Comparison of ENCODE assay signal across 8 mouse cellular contexts in genomic region chr4:142084131-142084899, GRCm38 (mm10). TPM values are rescaled to one million over a fixed set of nuclear protein-coding genes. Genes with fewer than 3 reads are reported as not detected.
DNase-seq lines count a peak whose midpoint lies in the region; ATAC-seq and TF ChIP-seq lines count a peak whose summit lies in the region.

TSS of gene Tmem51 (minus strand) at chr4:142084304.

- H3K4me2 ChIP-seq in hindbrain, embryonic 16.5 days (ENCODE audit: low read length): peak within 1 kb of the TSS; percentile 99
- peak within 1 kb of the TSS; percentile 90 for H3K4me2 ChIP-seq in liver, embryonic 11.5 days
- H3K4me2 ChIP-seq in midbrain, postnatal 0 days (ENCODE audit: low read depth, low read length, poor library complexity, severe bottlenecking): peak within 1 kb of the TSS; percentile 100

- H3K27me3 ChIP-seq in hindbrain, embryonic 16.5 days (replicated peaks; ENCODE audit: control insufficient read depth, insufficient read depth, low read length): peaks cover 19% of the 10 kb centered on the region
- H3K27me3 ChIP-seq in liver, embryonic 11.5 days (replicated peaks; ENCODE audit: control insufficient read depth, insufficient read depth, low read length): peaks cover 23% of the 10 kb centered on the region
- peaks cover 13% of the 10 kb centered on the region for H3K27me3 ChIP-seq in midbrain, postnatal 0 days (ENCODE audit: insufficient read depth, low read length)

- H3K4me1 ChIP-seq in hindbrain, embryonic 16.5 days (ENCODE audit: control insufficient read depth, insufficient read depth, low read depth, low read length): peaks cover 24% of the 10 kb centered on the region
- peaks cover 10% of the 10 kb centered on the region for H3K4me1 ChIP-seq in liver, embryonic 11.5 days (replicated peaks; ENCODE audit: control insufficient read depth, insufficient read depth, low read length)
- H3K4me1 ChIP-seq in midbrain, postnatal 0 days (ENCODE audit: insufficient read depth, low read length): peaks cover 11% of the 10 kb centered on the region; the same call in 1 of the 2 replicates

- no peaks in the 10 kb centered on the region for H3K36me3 ChIP-seq in hindbrain, embryonic 16.5 days (ENCODE audit: control insufficient read depth, insufficient read depth, low read length)
- H3K36me3 ChIP-seq in liver, embryonic 11.5 days (ENCODE audit: control insufficient read depth, insufficient read depth, low read length): no peaks in the 10 kb centered on the region
- H3K36me3 ChIP-seq in midbrain, postnatal 0 days (ENCODE audit: insufficient read depth, low read length): no peaks in the 10 kb centered on the region

- H3K9ac ChIP-seq in hindbrain, embryonic 16.5 days (ENCODE audit: low read depth, low read length): peak within 1 kb of the TSS; percentile 77
- peak within 1 kb of the TSS; percentile 55 for H3K9ac ChIP-seq in liver, embryonic 11.5 days (ENCODE audit: low read depth, low read length)
- H3K9ac ChIP-seq in midbrain, postnatal 0 days (replicated peaks; ENCODE audit: low read length, poor library complexity, severe bottlenecking): peak within 1 kb of the TSS; percentile 44

- WGBS in hindbrain, embryonic 16.5 days: 0% methylated on average over 51 of the region's 52 CpGs
- 1% methylated on average over 46 of the region's 52 CpGs for WGBS in liver, embryonic 11.5 days
- WGBS in midbrain, postnatal 0 days: 1% methylated on average over 50 of the region's 52 CpGs

- DNase-seq in adrenal gland, adult 18-20 months (ENCODE audit: low spot score in 2 of 2): peak; percentile 59 to 62
- peak; percentile 66 to 78 for DNase-seq in cerebellum, adult 18-20 months
- peak; percentile 66 for DNase-seq in gastrocnemius, adult 2 months
- peak; percentile 72 for DNase-seq in liver, embryonic 11.5 days (ENCODE audit: low spot score)
- no peak for DNase-seq in midbrain, postnatal 0 days (ENCODE audit: low spot score)
- peak; percentile 79 for DNase-seq in urinary bladder, adult 2 months (ENCODE audit: low spot score)
- DNase-seq in natural killer cell, adult 2 months (ENCODE audit: low spot score in 2 of 2): no peak

- H3K27ac ChIP-seq in gastrocnemius, adult 2 months: peak within 1 kb of the TSS; percentile 74
- no peak within 1 kb of the TSS for H3K27ac ChIP-seq in hindbrain, embryonic 16.5 days (ENCODE audit: low read depth, low read length)
- H3K27ac ChIP-seq in liver, embryonic 11.5 days (ENCODE audit: low read depth, low read length): peak within 1 kb of the TSS; percentile 68; the same call in 1 of the 2 replicates
- H3K27ac ChIP-seq in midbrain, postnatal 0 days (ENCODE audit: low read depth, low read length): no peak within 1 kb of the TSS

- TF ChIP-seq CTCF in gastrocnemius, adult 2 months (IDR thresholded peaks at IDR 0.05): no peak
- TF ChIP-seq CTCF in midbrain, postnatal 0 days (IDR thresholded peaks at IDR 0.05): 0 out of 2 replicates have a peak, but pooled peaks have one; percentile 16

- no peaks in the 10 kb centered on the region for H3K9me3 ChIP-seq in hindbrain, embryonic 16.5 days (ENCODE audit: control insufficient read depth, low read length)
- no peaks in the 10 kb centered on the region for H3K9me3 ChIP-seq in liver, embryonic 11.5 days (ENCODE audit: control insufficient read depth, low read length)
- H3K9me3 ChIP-seq in midbrain, postnatal 0 days (ENCODE audit: low read length): no peaks in the 10 kb centered on the region

- H3K4me3 ChIP-seq in gastrocnemius, adult 2 months: peak within 1 kb of the TSS; percentile 80
- peak within 1 kb of the TSS; percentile 64 for H3K4me3 ChIP-seq in hindbrain, embryonic 16.5 days (ENCODE audit: low read length)
- H3K4me3 ChIP-seq in liver, embryonic 11.5 days (ENCODE audit: low read depth, low read length): peak within 1 kb of the TSS; percentile 64
- peak within 1 kb of the TSS; percentile 58 for H3K4me3 ChIP-seq in midbrain, postnatal 0 days (ENCODE audit: low read depth, low read length)

- intact Hi-C loops in gastrocnemius, adult 2 months (cut with DNase I): loop anchor here (5.0 kb wide), 2 partner anchors 42 to 77 kb away; no protein-coding TSS in a partner anchor

- peak; percentile 63 for ATAC-seq in hindbrain, embryonic 16.5 days
- ATAC-seq in liver, embryonic 11.5 days (replicated peaks; ENCODE audit: low FRiP score): peak; percentile 81
- peak; percentile 65; the same call in 1 of the 2 replicates for ATAC-seq in midbrain, postnatal 0 days (ENCODE audit: low FRiP score)

RNA-seq across cellular contexts. Expression of gene Tmem51, which starts in this region (rescaled TPM):
- total RNA-seq in adrenal gland, adult 18-20 months (2021): 1 to 10 TPM; 3.5 to 4.4 TPM
- under 1 TPM; 0.66 to 0.75 TPM for total RNA-seq in gastrocnemius, adult 2 months (2021)
- 8.2 and 8.6 TPM in 2 replicates for polyA plus RNA-seq in hindbrain, embryonic 16.5 days (2015; fragmentation: Nextera tagmentation; extraction: Ambion mirVana)
- polyA plus RNA-seq in liver, embryonic 11.5 days (2014; fragmentation: Nextera tagmentation; extraction: Ambion mirVana): 16.7 and 17.7 TPM in 2 replicates
- total RNA-seq in midbrain, postnatal 0 days (2014; rRNA removed): 5.9 and 7.1 TPM in 2 replicates
- 7.9 and 9.4 TPM in 2 replicates for polyA plus RNA-seq in midbrain, postnatal 0 days (2015; fragmentation: Nextera tagmentation; extraction: Ambion mirVana)
- polyA plus RNA-seq in urinary bladder, adult 2 months (2012; rRNA removed): 39.8 and 44.9 TPM in 2 replicates

Comparison
In these comparisons a context has a peak if more than half of its experiments do, and no peak if none do; other contexts are left out.
1. Peak in DNase-seq, H3K4me3 ChIP-seq and H3K27ac ChIP-seq in gastrocnemius, adult 2 months; RNA of the gene not detected or under 1 TPM.
2. DNase-seq: peak in adrenal gland, adult 18-20 months (2 of 2), cerebellum, adult 18-20 months (2 of 2), liver, embryonic 11.5 days (single experiment) and urinary bladder, adult 2 months (single experiment); none in midbrain, postnatal 0 days (single experiment) and natural killer cell, adult 2 months (0 of 2).
3. Peak in every context shown above with its lines, with median percentiles within 50 percentile points of each other: H3K4me3 ChIP-seq, ATAC-seq, H3K4me2 ChIP-seq and H3K9ac ChIP-seq.